Mouse (Mus musculus) liver (tissue): ENCODE data around the gene Cpeb3.

ENCODE experiments used
- DNase-seq: peaks from one replicate; pipeline ENCODE4 v3.0.0-alpha.2; 2020; ENCODE audit warnings: mixed read lengths

Gene Cpeb3

DNA sequence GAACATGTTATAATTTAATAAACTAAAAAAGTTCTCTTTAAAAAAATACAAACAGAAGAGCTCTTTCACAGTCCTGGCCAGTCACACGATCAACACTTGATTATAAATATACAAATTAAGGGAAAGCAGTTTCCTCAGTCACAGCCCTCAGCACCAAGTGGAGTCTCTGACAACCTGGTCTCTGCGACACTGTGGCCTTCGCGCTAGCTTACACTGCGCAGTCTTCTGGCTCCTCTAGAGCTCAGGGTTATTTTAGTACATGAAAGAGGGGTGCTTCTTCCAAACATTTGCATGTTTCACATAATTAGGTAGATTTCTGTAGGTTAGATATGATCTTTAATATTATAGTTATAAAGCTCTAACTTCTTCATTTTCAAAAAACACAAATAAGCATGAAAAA, 186.3 kb downstream of the Cpeb3 start:
- no peak for DNase-seq

DNA sequence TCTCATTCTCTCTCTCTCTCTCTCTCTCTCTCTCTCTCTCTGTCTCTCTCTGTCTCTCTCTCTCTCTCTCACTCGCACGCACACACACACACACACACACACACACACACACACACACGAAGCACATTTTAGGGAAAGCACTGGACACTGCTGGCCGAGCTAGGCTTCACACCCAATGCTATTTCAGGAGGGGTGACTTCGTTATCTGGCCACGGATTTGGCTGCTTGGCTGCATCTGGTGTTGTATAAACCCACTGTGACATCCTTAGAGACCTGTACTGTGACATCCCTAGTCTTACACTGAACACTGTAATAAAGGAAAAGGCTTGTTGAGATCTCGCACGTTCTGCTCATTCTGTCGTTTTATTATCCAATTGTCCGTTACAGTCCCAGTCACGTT, 187.4 kb downstream of the Cpeb3 start:
- no peak for DNase-seq

DNA sequence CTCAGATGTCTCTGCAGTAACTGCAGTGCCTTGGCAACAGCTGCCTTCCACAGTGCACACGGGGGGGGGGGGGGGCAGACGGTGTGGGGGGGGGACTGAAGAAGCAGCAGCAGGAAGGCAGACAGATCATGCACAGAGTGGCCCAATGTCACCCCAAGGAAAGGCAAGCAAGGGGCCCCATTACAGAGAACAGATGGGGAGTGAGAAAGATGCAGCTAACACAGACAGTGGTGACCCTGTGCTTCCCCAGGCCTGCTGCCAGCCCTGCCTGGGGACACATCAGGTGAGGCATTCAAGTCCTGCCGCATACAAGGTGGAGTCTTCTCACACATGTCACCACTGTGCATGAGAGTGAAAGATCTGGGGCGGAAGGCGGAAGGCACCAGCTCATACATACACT, 187.9 kb downstream of the Cpeb3 start:
- DNase-seq = no peak

DNA sequence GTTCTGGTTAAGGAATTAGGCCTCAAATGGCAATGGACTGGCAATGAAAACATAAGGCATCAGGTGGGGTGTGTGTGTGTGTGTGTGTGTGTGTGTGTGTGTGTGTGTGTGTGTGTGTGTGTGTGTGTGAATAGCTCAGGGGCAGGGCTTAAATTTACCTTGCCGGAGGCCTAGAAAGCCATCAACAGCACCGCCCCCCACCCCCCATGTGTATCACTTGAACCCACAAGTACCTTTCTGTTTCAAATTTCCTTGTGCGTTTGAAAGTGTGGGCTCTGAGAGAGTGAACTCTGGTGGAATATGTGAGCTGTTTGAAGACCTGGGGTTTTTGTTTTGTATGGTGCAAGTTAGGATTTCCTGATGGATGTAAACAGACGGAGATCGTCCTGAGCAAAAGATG, 189.5 kb downstream of the Cpeb3 start:
- no peak for DNase-seq

DNA sequence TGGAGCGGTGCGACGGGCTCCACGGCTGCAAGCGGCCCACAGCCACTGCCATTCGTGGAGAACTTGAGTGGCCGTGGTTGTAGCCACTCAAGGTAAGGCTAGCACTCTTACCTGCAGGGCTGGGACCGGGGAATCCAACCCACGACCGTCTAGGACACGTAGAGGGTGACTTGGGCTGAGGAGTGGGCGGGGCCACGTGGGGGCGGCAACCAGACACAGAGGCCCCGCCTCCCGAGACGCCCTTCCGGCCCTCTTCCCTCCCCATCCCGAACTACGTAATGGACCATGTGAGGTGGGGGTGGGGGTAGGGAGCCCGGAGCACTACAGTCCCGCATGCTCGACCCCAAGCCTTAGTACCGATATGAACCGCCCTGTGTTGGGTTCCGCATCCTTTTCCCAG, 190.0 kb downstream of the Cpeb3 start:
- DNase-seq = peak; percentile 87

DNA sequence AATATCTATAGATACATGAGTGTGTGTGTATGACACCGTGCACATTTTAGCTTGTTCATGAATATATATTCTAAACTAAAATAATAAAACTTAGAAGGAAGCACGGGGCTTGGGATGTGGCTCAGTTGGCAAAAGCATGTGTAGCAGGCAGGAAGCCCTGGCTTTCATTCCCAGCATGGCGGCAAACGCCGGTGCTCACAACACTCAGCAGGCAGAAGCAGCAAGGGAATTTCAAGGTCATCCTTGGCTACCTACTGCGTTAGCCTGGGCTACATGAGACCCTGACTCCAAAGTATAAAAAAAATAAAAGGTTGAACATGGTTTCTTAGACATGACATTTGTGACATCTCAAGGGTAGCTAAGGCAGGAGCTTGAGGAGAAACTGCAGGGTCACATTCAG, 191.5 kb downstream of the Cpeb3 start:
- DNase-seq = no peak

DNA sequence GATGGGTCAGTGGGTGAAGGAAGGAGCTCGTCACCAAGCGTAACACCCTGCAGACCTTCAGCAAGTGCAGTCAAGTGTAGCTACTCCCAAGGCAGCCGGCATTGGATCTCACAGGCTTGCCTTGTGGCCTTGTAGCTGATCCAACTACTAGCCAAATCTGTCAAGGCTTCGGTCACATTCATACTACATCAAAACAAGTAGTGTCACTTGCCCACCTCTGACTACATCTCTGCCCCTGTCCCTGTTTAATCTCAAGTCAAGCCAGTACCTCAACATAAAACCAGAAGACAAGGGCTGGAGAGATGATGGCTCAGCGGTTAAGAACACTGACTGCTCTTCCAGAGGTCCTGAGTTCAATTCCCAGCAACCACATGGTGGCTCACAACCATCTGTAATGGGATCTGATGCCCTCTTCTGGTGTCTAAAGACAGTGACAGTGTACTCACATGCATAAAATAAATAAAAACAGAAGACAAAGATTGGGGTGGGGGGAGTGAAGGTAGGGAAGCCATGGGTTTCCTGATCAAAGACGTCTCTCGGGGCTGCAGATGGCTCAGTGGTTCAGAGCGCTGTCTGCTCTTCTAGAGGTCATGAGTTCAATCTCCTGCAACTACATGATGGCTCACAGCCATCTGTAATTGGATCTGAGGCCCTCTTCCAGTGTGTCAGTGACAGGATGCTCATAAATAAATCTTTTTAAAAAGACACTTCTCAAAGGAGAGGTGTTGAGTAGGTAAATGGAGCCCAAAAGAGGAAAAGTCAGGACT, 194.0 kb downstream of the Cpeb3 start:
- no peak for DNase-seq

DNA sequence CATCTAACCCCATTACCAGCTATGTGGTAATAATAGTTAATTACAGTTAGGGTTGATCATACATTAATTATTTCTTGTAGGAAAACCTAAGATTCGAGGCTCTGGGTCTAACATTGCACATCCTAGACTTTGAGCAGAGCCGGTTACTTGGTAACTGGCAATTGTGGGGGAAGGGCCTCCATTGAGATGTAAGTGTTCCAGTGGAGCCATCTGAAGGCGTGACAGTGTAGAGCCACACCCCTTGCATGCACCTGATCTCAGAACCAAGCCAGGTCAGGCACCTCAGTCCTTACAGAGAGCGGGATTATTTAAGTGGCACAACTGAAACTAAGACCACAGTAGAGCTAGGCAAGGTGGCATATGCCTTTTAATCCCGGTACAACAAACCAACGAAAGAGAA, 194.9 kb downstream of the Cpeb3 start:
- no peak for DNase-seq

DNA sequence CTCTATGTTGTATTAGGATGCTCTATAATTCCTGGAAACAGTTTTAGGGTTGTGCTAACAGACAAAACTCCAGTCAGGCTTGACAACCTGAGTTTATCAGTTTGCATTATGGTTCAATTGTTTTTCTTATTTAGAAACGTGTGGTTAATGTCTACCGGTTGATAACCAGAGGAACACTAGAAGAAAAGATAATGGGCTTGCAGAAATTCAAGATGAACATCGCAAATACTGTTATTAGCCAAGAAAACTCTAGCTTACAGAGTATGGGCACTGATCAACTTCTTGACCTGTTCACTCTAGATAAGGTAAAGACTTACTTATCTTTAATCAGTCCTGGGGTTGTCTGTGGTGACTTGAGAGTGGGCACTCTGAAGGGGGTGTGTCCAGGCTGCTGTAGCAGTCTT, 198.5 kb downstream of the Cpeb3 start:
- DNase-seq = no peak

DNA sequence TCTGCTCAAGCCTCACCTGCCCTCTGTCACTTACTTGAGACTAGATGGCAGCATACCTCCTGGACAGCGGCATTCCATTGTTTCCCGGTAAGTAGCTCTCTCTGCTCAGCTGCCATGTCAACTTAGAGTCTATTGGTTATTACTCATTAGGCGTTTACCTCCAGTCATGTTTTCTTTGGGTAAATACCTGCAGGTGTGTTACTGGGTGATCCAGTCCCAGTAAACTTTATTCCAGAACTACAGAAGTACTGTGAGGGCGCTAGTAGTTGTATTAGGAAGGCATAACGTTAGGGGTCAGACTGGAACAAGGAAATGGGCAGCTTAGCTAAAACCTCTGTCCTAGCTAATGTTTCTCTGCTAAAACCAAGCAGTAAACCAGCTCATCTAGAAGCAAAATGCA, 203.8 kb downstream of the Cpeb3 start:
- no peak for DNase-seq
